Mouse (Mus musculus): ENCODE results near the gene Cdk2ap2.

The Cdk2ap2 gene

GRCm38 (mm10) chr19:4092750-4093149, 4.2 kb upstream of the Cdk2ap2 start:
- DNase-seq (ENCODE audit: extremely low read depth, low read depth, low spot score) = no peak

- no peak for DNase-seq (ENCODE audit: extremely low read depth, low read depth, low spot score)
Measured at GRCm38 (mm10) chr19:4093772-4094171, 3.2 kb upstream of the Cdk2ap2 start.

GRCm38 (mm10) chr19:4094348-4094747, 2.6 kb upstream of the Cdk2ap2 start:
- no peak for DNase-seq (ENCODE audit: extremely low read depth, low read depth, low spot score)

GRCm38 (mm10) chr19:4094774-4095303, 2.1 kb upstream of the Cdk2ap2 start:
- DNase-seq (ENCODE audit: extremely low read depth, low read depth, low spot score) = no peak

- no peak for DNase-seq (ENCODE audit: extremely low read depth, low read depth, low spot score)
Measured at GRCm38 (mm10) chr19:4095802-4096201, 1.2 kb upstream of the Cdk2ap2 start.

- DNase-seq (ENCODE audit: extremely low read depth, low read depth, low spot score) = peak; percentile 66
Measured at GRCm38 (mm10) chr19:4097441-4097825, 451 bp downstream of the Cdk2ap2 start.

- DNase-seq (ENCODE audit: extremely low read depth, low read depth, low spot score) = no peak
Measured at GRCm38 (mm10) chr19:4098426-4098825, 1.4 kb downstream of the Cdk2ap2 start.

GRCm38 (mm10) chr19:4099056-4099455, 2.1 kb downstream of the Cdk2ap2 start:
- DNase-seq (ENCODE audit: extremely low read depth, low read depth, low spot score) = no peak

- no peak for DNase-seq (ENCODE audit: extremely low read depth, low read depth, low spot score)
Measured at GRCm38 (mm10) chr19:4099837-4100717, 3.1 kb downstream of the Cdk2ap2 start, which contains the start of gene Pitpnm1. Pitpnm1 (plus strand) TSS chr19:4099998.

GRCm38 (mm10) chr19:4100718-4101261, 3.8 kb downstream of the Cdk2ap2 start:
- no peak for DNase-seq (ENCODE audit: extremely low read depth, low read depth, low spot score)

- no peak for DNase-seq (ENCODE audit: extremely low read depth, low read depth, low spot score)
Measured at GRCm38 (mm10) chr19:4101466-4101865, 4.5 kb downstream of the Cdk2ap2 start.

- no peak for DNase-seq (ENCODE audit: extremely low read depth, low read depth, low spot score)
Measured at GRCm38 (mm10) chr19:4102049-4102448, 5.1 kb downstream of the Cdk2ap2 start.

- DNase-seq (ENCODE audit: extremely low read depth, low read depth, low spot score) = no peak
Measured at GRCm38 (mm10) chr19:4102626-4103025, 5.6 kb downstream of the Cdk2ap2 start.

GRCm38 (mm10) chr19:4103294-4103693, 6.3 kb downstream of the Cdk2ap2 start:
- no peak for DNase-seq (ENCODE audit: extremely low read depth, low read depth, low spot score)

GRCm38 (mm10) chr19:4103792-4104191, 6.8 kb downstream of the Cdk2ap2 start:
- no peak for DNase-seq (ENCODE audit: extremely low read depth, low read depth, low spot score)

- DNase-seq (ENCODE audit: extremely low read depth, low read depth, low spot score) = no peak
Measured at GRCm38 (mm10) chr19:4104675-4105194, 7.8 kb downstream of the Cdk2ap2 start.

- no peak for DNase-seq (ENCODE audit: extremely low read depth, low read depth, low spot score)
Measured at GRCm38 (mm10) chr19:4106654-4107053, 9.7 kb downstream of the Cdk2ap2 start.

GRCm38 (mm10) chr19:4108535-4108934, 11.6 kb downstream of the Cdk2ap2 start:
- no peak for DNase-seq (ENCODE audit: extremely low read depth, low read depth, low spot score)

- no peak for DNase-seq (ENCODE audit: extremely low read depth, low read depth, low spot score)
Measured at GRCm38 (mm10) chr19:4112063-4112960, 15.3 kb downstream of the Cdk2ap2 start.

GRCm38 (mm10) chr19:4113186-4113805, 16.3 kb downstream of the Cdk2ap2 start:
- no peak for DNase-seq (ENCODE audit: extremely low read depth, low read depth, low spot score)
